Mouse (Mus musculus) urinary bladder, adult 18-20 months (tissue): ENCODE measurements around the gene Vsx1.

Experiments
- DNase-seq, 2 experiments: peaks; one replicate each; pipeline ENCODE4 v3.0.0; 2022; ENCODE audit warnings: low spot score in 2 of 2, mixed read lengths in 2 of 2

Gene Vsx1

DNA sequence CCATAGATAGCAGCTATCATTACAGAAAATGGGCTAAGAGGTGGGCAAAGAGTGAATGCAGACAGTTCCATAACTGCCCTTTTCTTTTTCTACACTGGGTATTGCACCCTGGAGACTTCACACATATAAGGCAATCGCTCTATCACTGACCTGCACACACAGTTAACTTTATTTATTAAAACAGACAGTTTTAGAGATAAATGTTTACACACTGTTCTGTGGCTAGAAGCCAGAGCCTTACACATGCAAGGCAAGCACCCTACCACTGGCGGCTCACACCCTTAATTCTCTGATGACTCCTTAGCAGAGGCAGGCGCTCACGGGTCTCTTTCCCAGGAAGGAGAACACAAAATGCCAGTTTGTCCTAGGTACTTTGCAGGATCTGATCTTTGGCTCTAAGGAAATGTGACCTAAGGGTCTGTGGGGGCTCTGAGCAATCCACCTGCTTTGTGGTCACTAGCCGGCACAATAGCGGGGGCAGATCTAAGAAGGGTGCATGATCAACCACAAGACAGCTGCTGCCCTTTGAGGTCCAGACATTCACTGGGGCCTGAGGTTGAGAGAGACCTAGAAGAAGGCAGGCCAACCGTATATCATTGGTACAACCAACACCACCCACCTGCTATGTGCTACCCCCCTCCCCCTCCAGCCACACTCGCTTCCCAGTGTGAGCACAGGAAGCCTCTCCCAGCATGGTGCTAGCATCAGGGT, 42.6 kb downstream of the Vsx1 start:
- no peak for DNase-seq

DNA sequence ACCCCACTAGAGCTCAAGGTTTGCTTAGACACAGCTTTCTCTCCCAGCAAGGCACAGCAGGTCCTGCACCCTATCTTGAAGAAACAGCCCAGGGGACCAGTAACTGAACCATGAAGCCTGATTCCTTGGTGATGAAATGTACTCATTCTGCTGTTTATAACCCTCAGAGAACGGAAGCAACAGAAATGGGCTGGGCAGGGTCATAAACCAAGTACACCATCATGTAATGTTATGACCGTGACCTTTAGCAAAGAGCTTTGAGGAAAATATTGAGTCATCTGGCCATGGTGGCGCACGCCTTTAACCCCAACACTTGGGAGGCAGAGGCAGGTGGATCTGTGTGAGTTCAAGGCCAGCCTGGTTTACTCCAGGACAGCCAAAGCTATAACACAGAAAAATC, 43.9 kb downstream of the Vsx1 start:
- DNase-seq = no peak

GRCm38 (mm10) chr2:150643726-150644415, 45.3 kb downstream of the Vsx1 start:
- DNase-seq = no peak

GRCm38 (mm10) chr2:150643166-150643565, 46.0 kb downstream of the Vsx1 start:
- no peak for DNase-seq

- DNase-seq = no peak
Observed at GRCm38 (mm10) chr2:150638370-150638733, 50.8 kb downstream of the Vsx1 start.

DNA sequence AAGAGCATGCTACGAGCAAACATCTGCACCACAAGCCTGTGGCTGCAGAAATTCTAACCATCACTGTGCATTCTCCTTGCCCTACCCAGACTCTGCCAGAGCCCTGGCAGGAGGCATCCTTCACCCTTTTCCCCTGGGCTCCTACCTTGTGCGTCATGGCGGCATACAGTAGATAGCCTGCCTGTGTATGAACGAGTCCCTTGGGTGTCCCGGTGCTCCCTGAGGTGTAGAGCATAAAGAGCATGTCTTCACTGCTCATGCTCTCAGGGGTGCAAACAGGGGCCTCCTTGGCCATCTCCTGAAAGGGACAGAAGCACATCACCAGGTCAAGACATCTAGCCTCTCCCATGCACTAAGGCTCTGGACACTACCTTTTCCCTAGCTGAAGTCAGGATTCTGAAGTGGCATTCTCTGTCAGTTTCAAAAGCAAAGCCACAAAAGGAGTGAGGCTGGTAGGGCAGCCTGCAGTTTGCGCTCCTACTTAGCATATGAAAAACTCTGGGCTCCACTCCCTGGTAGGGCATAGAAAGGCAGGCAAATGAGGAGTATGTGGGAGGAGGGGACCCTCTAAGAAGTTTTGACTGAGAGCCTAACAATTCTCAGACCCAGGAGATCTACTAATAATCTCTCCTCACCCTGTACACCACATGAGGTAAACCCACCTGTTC, 51.3 kb downstream of the Vsx1 start:
- no peak for DNase-seq

DNA sequence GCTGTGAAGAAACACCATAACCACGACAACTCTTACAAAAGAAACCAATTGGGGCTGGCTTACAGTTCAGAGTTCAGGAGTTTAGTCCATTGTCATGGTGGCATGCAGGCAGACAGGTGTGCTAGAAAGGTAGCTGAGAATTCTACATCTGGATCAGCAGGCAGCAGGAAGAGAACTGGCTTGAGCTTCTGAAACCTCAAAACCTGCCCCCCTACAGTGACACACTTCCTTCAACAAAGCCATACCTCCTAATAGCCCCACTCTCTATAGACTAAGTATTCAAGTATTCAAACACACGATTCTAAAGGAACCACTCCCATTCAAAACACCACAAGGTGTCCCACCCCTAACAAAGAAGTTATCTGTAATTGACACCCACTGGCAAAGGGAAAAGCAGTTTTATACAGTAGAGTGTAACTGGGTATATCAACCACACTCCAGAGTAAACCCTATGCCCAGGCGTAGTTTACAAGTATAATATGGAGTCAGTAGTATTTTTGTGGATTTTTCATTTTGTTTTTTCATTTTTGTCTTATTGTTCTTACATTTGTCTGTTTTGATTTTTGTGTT, 53.2 kb downstream of the Vsx1 start:
- no peak for DNase-seq
